Mouse (Mus musculus) embryonic facial prominence, embryonic 10.5 days (tissue): ENCODE data around the gene Espnl. TPM values are rescaled to one million over a fixed set of nuclear protein-coding genes. Genes with fewer than 3 reads are reported as not detected.

Experiments used
- DNase-seq: peaks from one replicate; pipeline ENCODE4 v3.0.0-alpha.2; 2017; ENCODE audit warnings: low spot score
- H3K27ac ChIP-seq: fragments of 300-500 bp; sonication (generic); replicated peaks from 2 replicates; pipeline ENCODE4 v1.5.1; 2016; ENCODE audit warnings: mild to moderate bottlenecking
- H3K27me3 ChIP-seq: fragments of 300-500 bp; sonication (generic); replicated peaks from 2 replicates; pipeline ENCODE4 v1.6.1; 2016; ENCODE audit warnings: low read depth, mild to moderate bottlenecking; ENCODE audit not compliant: poor library complexity, severe bottlenecking
- H3K36me3 ChIP-seq: fragments of 300-500 bp; sonication (generic); replicated peaks from 2 replicates; pipeline ENCODE4 v1.6.1; 2016; ENCODE audit warnings: mild to moderate bottlenecking, moderate library complexity
- H3K4me1 ChIP-seq: fragments of 300-500 bp; sonication (generic); 2 replicates; pipeline ENCODE4 v1.6.1; 2016
- H3K4me3 ChIP-seq: fragments of 300-500 bp; sonication (generic); 2 replicates; pipeline ENCODE4 v1.5.1; 2016; ENCODE audit warnings: mild to moderate bottlenecking, moderate library complexity
- H3K9me3 ChIP-seq: fragments of 300-500 bp; sonication (generic); 2 replicates; pipeline ENCODE4 v1.6.1; 2016; ENCODE audit warnings: mild to moderate bottlenecking
- WGBS: fragments of 180-500 bp; shearing (Covaris S2); methylation state at CpG from one replicate; pipeline ENCODE4 v1.1.7; 2016; 5-methylcytosine and 5-hydroxymethylcytosine counted together
- polyA plus RNA-seq: library from polyadenylated mRNA; unstranded; fragments of >200 nt; fragmentation: Nextera tagmentation; extraction: Ambion mirVana; gene quantifications from 2 replicates; pipeline ENCODE4 v1.2.1, GENCODE M21; 2016

The Espnl gene
- polyA plus RNA-seq, 1 experiment from 2014 or later = 0.09 TPM

DNA sequence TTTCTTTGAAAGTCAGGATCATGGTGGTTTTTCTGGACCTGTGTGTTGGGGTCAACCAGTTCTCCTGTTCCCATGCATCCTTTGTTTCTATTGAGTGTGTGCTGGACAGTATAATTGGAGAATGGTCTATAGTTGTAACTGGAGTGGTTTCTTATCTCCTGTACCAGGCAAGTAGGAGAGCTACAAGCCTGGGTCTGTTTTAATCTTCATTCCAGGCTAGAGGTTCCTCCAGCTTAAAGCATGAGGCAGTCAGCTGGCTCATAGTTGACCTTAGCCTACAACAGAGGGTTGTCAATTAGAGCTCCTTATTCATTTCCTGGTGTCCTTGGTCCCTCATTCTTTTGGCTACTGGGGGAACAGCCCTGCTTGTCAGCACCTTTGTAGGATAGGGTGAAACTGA, 11.7 kb downstream of the Espnl start:
- no peak for DNase-seq
- no peak overlapping the region for H3K27ac ChIP-seq
- H3K4me1 ChIP-seq = peaks cover 13% of the 10 kb centered on the region
- H3K27me3 ChIP-seq = no peaks in the 10 kb centered on the region
- no peaks in the 10 kb centered on the region for H3K36me3 ChIP-seq
- no peaks in the 10 kb centered on the region for H3K9me3 ChIP-seq
- H3K4me3 ChIP-seq = no peak overlapping the region

DNA sequence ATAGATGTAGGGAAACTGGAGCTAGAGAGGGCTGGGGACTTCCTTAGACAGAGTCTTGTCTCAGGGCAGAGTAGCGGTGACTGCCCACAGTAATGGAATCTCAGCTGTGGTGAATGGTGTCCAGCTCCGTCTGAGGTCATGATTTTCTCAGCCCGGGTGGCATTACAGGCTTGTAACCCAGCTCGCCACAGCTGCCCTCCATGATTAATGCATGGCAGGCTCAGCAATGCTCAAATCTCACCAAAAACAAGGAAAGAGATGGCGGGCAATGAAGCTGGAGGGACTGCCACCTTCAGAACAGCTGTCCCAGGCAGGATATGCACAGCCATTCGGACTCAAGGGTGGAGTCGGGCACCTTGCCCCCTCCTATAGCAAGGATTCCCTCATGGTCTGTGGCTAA, 15.5 kb downstream of the Espnl start:
- Histone ChIP-seq H3K9me3 (no peaks in the 10 kb centered on the region), H3K4me3 (no peak overlapping the region), H3K4me1 (peaks cover 11% of the 10 kb centered on the region), H3K27ac (no peak overlapping the region), H3K36me3 (no peaks in the 10 kb centered on the region), H3K27me3 (peaks cover 18% of the 10 kb centered on the region)
- 85% methylated on average over 7 of the region's 7 CpGs for WGBS
- DNase-seq = no peak

DNA sequence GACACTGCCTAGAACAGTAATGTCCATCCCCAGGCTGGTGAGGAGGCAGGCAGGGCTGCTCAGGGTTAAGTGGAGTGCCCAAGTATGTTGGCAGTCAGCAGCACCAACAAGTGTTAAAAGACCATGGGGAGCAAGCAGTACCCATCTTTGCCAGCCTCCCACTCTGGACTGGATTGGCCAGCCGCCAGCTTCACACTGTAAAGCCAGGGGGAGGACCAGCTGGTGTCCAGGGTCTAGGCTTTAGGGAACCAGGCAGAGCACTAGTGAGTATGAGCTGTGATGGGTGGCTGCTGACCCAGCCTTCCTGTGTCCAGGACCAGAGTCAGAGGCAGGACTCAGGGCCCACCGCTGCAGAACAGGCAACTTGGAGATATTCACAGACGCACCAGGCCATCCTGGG, 22.1 kb downstream of the Espnl start:
- Histone ChIP-seq H3K36me3 (no peaks in the 10 kb centered on the region), H3K4me1 (peaks cover 22% of the 10 kb centered on the region), H3K4me3 (no peak overlapping the region), H3K9me3 (no peaks in the 10 kb centered on the region), H3K27ac (no peak overlapping the region), H3K27me3 (peaks cover 82% of the 10 kb centered on the region)
- 75% methylated on average over 3 of the region's 3 CpGs for WGBS
- DNase-seq = no peak

DNA sequence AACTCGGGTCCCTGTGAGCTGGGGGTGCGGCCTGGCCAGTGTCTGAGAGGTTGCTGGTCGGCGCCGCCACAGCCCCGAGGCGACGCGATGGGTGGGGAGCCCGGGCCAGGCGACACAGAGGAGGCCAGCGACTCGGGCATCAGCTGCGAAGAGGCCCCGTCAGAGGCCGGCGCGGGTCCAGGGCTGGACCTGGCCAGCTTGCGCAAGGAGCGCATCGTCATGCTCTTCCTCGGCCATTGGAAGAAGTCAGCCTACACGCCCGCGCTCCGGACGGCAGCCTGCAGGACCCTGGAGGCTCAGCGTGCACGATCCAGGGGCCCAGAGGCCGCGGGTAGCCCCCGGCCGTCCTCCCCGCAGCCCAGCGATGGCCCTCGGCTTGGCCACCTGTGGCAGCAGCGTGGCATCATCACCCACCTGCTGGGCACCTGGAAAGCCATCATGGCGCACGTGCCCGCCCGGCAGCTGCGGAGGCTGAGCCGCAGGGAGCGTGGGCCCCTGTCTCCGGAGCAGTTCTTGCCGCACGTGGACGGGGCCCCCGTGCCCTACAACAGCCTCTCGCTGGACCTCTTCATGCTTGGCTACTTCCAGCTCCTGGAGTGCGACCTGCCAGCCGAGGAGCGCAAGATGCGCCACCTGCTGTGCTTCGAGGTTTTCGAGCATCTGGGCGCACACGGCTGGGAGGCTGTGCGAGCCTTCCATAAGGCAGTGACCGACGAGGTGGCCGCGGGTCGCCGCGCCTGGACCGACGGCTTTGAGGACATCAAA, 23.2 kb downstream of the Espnl start:
- peak overlapping the region; percentile 52 for H3K4me3 ChIP-seq
- peaks cover 22% of the 10 kb centered on the region for H3K4me1 ChIP-seq
- peaks cover 80% of the 10 kb centered on the region for H3K27me3 ChIP-seq
- peak; percentile 54 for DNase-seq
- H3K9me3 ChIP-seq = no peaks in the 10 kb centered on the region
- WGBS = 4% methylated on average over 68 of the region's 68 CpGs
- H3K36me3 ChIP-seq = no peaks in the 10 kb centered on the region
- H3K27ac ChIP-seq = 0 out of 2 replicates have a peak overlapping the region, but pooled peaks have one; percentile 14

DNA sequence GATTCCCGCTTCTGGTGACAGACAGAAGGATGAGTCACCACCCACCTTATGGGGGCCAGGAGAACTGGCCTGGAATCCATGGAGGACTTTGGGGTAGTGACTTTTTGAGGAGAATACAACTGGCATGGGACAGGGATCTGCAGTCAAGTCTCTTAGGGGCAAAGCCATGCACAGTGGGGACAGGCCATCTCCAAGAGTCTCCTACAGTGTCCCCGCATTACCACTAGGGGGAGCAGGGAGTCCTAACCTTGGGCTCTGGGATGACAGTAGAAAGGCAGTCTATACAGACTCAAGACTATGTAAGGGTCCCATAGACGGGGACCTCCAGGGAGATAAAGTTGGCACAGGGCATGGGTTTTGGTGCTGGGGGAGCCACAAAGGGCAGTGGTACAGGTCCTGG, 25.0 kb downstream of the Espnl start:
- Histone ChIP-seq H3K4me1 (peaks cover 30% of the 10 kb centered on the region), H3K4me3 (no peak overlapping the region), H3K9me3 (no peaks in the 10 kb centered on the region), H3K36me3 (no peaks in the 10 kb centered on the region), H3K27me3 (peaks cover 72% of the 10 kb centered on the region), H3K27ac (no peak overlapping the region)
- DNase-seq = peak; percentile 74
- 39% methylated on average over 3 of the region's 3 CpGs for WGBS

DNA sequence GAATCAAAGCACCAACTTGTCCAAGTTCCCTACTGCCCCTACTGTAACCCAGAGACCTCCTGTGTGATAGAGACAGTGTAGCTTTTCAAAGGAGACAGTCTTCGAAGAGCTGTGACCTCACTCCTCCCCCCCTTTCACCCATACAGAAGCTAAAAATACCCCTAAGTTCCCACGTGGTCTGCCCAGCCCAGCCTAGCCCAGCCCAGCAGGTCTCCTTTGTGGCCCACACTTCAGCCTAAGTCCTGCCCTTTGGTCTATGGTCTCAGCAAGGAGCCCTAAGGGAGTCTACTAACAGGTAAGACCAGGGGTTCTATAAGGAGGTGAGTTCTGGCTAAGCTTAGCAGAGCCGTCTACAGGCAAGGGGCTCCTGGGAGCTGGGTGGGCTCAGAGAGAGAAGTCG, 29.0 kb downstream of the Espnl start, which contains the start of gene Klhl30:
Gene Klhl30, plus strand, starts transcription at position 176 of the 400 bp plus-strand sequence.
- peaks cover 32% of the 10 kb centered on the region for H3K27me3 ChIP-seq
- peaks cover 11% of the 10 kb centered on the region; the same call in 1 of the 2 replicates for H3K4me1 ChIP-seq
- no peaks in the 10 kb centered on the region for H3K36me3 ChIP-seq
- H3K4me3 ChIP-seq = no peak within 1 kb of the TSS
- H3K9me3 ChIP-seq = no peaks in the 10 kb centered on the region
- WGBS = 58% methylated on average over 4 of the region's 4 CpGs
- DNase-seq = no peak
- no peak within 1 kb of the TSS for H3K27ac ChIP-seq

DNA sequence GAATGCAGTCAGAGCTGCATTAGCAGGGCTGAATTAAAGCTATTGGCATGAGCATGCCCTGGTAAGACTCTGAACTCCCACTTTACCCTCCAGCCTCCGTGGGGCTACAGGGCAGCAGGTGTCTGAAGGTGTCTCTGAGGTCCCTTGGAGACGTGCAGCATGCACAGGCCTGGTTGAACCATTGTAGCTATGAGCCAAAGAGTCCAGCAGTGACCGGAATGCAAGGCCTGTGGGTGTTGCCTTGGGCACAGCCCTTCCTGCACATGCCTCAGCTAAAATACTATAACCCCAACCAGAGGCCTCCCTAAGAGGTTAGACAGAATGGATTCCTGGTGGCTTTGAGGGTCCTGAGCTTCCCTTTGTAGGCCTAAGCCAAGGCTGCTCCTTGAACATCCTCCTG, 29.4 kb downstream of the Espnl start:
- H3K4me3 ChIP-seq = no peak overlapping the region
- no peaks in the 10 kb centered on the region for H3K9me3 ChIP-seq
- peaks cover 28% of the 10 kb centered on the region for H3K27me3 ChIP-seq
- WGBS = 80% methylated on average over 3 of the region's 3 CpGs
- H3K4me1 ChIP-seq = peaks cover 11% of the 10 kb centered on the region; the same call in 1 of the 2 replicates
- H3K27ac ChIP-seq = no peak overlapping the region
- no peaks in the 10 kb centered on the region for H3K36me3 ChIP-seq
- no peak for DNase-seq

DNA sequence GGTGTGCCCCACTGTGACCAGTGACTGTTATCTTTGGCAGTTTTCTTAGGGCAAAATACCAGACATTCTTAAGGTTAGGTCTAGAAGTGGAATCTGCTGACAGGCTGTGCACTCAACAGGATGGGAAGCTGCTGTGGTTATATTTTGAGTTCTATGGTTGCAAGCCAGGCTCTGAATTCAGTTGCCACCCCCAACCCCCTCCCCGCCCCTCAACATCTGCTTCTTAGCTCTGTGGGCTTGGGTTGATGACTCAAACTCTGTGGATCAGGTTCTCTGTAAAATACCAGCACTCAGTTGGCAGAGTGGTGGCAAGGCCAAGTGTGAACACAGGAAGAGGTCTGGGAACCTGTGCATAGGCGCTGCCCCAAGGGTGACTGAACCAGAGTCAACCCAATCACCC, 30.4 kb downstream of the Espnl start:
- H3K27me3 ChIP-seq = peaks cover 18% of the 10 kb centered on the region; the same call in 1 of the 2 replicates
- 92% methylated on average over 2 of the region's 2 CpGs for WGBS
- H3K4me3 ChIP-seq = no peak overlapping the region
- no peak overlapping the region for H3K27ac ChIP-seq
- no peaks in the 10 kb centered on the region for H3K9me3 ChIP-seq
- peaks cover 11% of the 10 kb centered on the region; the same call in 1 of the 2 replicates for H3K4me1 ChIP-seq
- no peaks in the 10 kb centered on the region for H3K36me3 ChIP-seq
- DNase-seq = no peak

DNA sequence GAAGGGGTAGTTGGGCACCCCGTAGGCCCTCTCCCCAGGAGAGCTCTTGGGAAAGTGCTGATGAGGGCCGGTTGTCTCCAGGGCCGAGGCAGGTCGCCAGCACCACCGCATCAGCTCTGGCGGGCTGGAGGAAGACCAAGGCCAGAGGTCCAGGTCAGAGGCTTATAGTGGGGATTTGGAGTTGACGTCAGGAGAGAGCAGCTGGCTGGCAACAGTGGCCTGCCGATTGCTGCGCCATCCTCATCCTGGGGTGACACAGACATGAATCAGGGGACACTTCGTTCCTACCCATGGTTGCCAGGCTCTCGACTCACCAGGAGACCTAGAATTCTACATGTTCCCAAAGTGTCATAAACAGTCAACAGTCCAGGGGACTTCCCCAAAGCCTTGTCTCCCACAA, 34.2 kb downstream of the Espnl start:
- Histone ChIP-seq H3K27ac (no peak overlapping the region), H3K36me3 (no peaks in the 10 kb centered on the region), H3K9me3 (no peaks in the 10 kb centered on the region), H3K27me3 (no peaks in the 10 kb centered on the region; the same call in 1 of the 2 replicates), H3K4me1 (peaks cover 6% of the 10 kb centered on the region), H3K4me3 (no peak overlapping the region)
- WGBS = 90% methylated on average over 11 of the region's 11 CpGs
- DNase-seq = no peak

DNA sequence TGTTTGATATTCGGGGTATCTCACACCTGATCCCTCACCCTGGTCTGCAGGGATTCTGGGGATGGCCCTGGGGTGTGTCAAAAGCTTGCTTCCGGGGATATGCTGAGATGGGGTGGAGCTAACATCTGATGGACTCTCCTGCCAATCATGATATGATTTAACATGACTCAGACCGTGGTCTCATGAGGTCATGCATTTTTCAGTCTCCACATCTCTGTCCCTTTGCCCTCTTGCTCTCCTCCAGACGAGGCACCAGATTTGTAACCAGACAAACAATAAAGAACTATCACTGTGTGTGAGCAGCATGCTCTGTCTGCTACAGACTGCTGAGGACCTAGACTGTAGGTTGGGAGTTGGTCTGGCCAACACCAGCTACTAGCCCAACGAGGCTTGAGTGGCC, 40.2 kb downstream of the Espnl start:
- Histone ChIP-seq H3K36me3 (no peaks in the 10 kb centered on the region), H3K4me3 (no peak overlapping the region), H3K27ac (no peak overlapping the region), H3K4me1 (peaks cover 15% of the 10 kb centered on the region), H3K9me3 (no peaks in the 10 kb centered on the region; the same call in 1 of the 2 replicates), H3K27me3 (peaks cover 25% of the 10 kb centered on the region)
- no peak for DNase-seq
- 83% methylated on average over 5 of the region's 5 CpGs for WGBS

DNA sequence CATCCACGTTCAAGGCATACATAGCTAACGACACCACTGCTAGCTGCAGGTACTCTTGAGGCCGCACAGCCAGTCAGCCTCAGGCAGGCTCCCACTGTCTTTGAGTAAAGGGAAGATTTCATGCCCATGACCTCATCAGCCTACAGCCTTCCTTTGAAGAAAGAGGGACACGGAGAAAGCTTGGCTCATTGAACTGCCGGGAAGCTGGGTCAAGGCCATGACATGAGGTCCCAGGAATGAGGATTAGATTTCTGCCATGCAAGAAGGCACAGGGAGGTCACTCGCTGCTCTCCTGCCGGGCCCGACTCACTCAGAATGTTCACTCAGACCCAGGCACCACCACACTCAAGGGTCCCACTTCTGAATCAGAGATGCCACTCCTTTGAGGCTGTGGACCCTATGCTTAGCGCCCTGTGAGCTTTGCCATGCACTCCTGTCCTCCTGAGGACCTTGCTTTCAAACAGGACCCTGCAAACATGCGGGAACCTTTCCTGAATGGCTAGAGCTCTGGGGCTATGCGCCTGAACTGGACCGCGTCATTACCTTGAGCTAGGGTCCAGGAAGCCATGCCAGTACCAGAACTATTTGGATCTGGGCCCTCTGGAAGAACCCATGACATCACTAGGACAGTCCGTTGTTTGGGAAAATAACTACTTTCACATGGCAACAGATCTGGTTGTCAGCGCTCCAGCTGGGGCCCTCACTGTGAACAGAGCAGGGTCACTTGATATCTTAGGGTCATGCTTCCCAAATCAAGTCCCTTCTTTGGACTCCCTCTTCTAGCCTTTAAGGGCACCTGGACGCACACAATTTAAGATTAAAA, 43.2 kb downstream of the Espnl start:
- Histone ChIP-seq H3K27ac (no peak overlapping the region), H3K4me1 (peaks cover 20% of the 10 kb centered on the region), H3K36me3 (peaks cover 11% of the 10 kb centered on the region), H3K9me3 (no peaks in the 10 kb centered on the region; the same call in 1 of the 2 replicates), H3K27me3 (peaks cover 40% of the 10 kb centered on the region), H3K4me3 (no peak overlapping the region)
- no peak for DNase-seq
- WGBS = 88% methylated on average over 16 of the region's 16 CpGs

DNA sequence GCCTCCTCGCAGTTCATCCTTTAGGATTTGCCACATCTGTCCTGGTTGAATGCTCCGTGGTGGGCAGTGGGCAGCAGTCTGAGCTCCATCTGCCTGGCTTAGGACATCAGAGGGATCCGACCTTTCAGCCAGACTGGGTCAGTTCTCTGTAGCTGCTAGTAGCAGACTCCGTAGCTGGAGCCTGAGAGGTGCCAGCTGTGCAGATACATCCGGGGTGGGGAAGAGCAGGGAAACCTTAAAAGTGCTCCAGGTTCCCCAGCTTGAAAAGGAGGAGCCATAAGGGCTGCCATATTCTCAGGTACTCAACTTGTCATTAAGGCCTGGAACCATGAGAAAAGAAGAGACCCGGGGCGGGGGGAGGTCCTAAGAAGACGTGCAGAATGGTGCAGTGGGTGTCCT, 43.9 kb downstream of the Espnl start:
- DNase-seq = no peak
- peak overlapping the region; percentile 84 for H3K27ac ChIP-seq
- peaks cover 19% of the 10 kb centered on the region for H3K36me3 ChIP-seq
- peaks cover 20% of the 10 kb centered on the region for H3K4me1 ChIP-seq
- WGBS = 28% methylated on average over 8 of the region's 8 CpGs
- peak overlapping the region; percentile 62 for H3K4me3 ChIP-seq
- no peaks in the 10 kb centered on the region; the same call in 1 of the 2 replicates for H3K9me3 ChIP-seq
- peaks cover 40% of the 10 kb centered on the region for H3K27me3 ChIP-seq
